Mouse (Mus musculus) myocyte (in vitro differentiated cells): ENCODE measurements around the gene Myo1d.

Source experiments
- MAX ChIP-seq: IDR thresholded peaks from one replicate; pipeline ENCODE4 v1.6.1; 2011; ENCODE audit warnings: low read depth, mild to moderate bottlenecking, control low read depth
- POLR2A ChIP-seq: IDR thresholded peaks from one replicate; pipeline ENCODE4 v1.6.1; 2011; ENCODE audit warnings: low read depth, mild to moderate bottlenecking, control low read depth, moderate library complexity; ENCODE audit not compliant: insufficient read length
- TCF12 ChIP-seq: IDR thresholded peaks from one replicate; pipeline ENCODE4 v1.6.1; 2011; ENCODE audit warnings: mild to moderate bottlenecking, control low read depth; ENCODE audit not compliant: poor library complexity, insufficient read depth, severe bottlenecking
- USF1 ChIP-seq: IDR thresholded peaks from one replicate; pipeline ENCODE4 v1.6.1; 2011; ENCODE audit warnings: low read depth, mild to moderate bottlenecking, control low read depth, moderate library complexity

GRCm38 (mm10) chr11:80799979-80800378 lies 20.2 kb upstream of the Myo1d start:
- no peak for TF ChIP-seq TCF12
- no peak for TF ChIP-seq POLR2A
- no peak for TF ChIP-seq USF1
- TF ChIP-seq MAX = no peak
